Mouse (Mus musculus): ENCODE data around the gene Pcmt1.

The Pcmt1 gene

DNA sequence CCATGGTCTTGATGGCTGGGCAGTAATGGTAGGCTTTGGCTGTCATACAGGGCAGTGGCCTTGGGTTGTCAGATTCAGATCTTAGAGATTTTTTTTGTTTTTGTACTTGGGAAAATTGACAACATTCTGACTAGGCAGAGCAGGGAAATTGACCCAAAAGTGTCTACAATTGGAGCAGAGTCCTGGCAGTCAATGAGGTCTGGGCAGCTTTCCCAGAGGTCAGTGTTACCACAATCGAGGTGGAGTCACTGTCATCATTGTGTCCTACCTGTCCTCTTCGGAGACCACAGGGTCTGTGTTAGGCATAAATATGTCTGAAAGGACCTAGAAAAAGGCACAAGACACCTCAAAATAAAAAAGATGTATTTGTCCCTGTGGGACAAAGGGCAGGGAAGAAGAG, 94.2 kb downstream of the Pcmt1 start:
- no peak for DNase-seq (ENCODE audit: low read depth, low spot score)
- no peaks in the 10 kb centered on the region; the same call in 1 of the 2 replicates for H3K27me3 ChIP-seq (ENCODE audit: control insufficient read depth, insufficient read depth, low read length, poor library complexity, severe bottlenecking)
- H3K36me3 ChIP-seq (ENCODE audit: control insufficient read depth, insufficient read depth, low read length, poor library complexity, severe bottlenecking): no peaks in the 10 kb centered on the region

DNA sequence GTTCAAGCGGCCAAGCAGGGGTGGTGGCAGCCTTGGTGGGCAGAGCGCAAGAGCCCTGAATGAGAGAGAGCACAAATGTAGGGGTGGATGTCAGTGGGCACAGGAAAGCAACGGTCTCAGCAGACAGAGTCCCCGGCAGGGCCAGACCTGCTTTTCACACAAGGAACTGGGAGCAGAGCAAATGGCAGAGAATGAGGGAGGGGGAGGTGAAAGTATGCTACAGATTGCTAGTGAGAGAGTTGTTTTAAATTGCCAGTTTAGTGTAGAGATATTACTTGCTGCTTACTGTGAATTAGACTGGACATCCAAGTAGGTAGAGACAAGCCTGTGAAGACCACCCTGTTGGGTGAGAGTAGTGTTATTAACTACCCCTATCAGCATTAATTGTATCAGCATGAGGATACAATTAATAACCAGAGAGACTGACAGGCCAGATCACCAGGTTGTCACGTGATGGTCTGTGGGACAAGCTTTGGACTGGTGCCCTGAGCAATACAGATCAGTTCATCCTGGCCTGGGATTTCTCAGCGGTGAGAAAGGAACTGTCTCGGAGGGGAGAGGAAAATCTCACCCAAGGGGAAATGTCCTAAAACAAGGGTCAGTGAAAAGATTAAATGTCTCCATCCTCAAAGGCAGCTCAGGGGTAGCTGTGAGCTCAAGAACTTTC, 97.9 kb downstream of the Pcmt1 start:
- Histone ChIP-seq H3K36me3 (ENCODE audit: control insufficient read depth, insufficient read depth, low read length, poor library complexity, severe bottlenecking) (no peaks in the 10 kb centered on the region), H3K27me3 (ENCODE audit: control insufficient read depth, insufficient read depth, low read length, poor library complexity, severe bottlenecking) (no peaks in the 10 kb centered on the region)
- DNase-seq (ENCODE audit: low read depth, low spot score): no peak

DNA sequence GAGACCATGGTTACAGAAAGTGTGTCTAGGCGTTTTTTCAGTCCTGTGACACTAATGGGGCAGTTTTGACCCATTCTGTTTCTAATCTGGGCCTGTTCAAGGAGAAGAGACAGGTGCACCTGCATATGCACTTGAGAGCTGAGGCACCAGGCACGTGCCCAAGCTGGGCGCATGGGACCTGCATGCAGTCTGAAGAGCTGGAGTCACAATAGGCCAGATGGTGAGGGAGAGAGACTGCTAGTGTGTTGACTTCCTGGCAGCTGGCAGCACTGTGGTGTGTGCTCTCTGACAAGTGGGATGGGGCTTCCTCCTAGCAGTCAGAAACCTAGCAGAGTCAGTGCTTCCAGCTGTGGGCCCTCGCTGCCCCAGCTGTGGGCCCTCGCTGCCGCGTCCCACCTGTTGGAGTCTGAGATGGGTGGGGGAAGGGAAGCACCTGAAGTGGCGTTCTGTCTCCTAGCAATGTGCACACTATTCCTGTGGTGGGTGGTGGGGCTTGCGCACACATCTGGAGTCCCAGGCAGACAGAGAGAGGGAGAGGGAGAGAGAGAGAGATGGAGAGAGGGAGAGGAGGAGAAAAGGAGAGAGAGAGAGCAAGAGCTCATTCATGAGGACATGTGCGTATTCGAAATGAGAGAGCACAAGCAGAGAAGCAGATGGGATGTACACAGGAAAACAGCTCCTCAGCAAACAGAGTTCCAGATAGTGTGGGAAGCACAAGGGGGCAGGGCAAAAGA, 98.6 kb downstream of the Pcmt1 start:
- no peaks in the 10 kb centered on the region for H3K36me3 ChIP-seq (ENCODE audit: control insufficient read depth, insufficient read depth, low read length, poor library complexity, severe bottlenecking)

DNA sequence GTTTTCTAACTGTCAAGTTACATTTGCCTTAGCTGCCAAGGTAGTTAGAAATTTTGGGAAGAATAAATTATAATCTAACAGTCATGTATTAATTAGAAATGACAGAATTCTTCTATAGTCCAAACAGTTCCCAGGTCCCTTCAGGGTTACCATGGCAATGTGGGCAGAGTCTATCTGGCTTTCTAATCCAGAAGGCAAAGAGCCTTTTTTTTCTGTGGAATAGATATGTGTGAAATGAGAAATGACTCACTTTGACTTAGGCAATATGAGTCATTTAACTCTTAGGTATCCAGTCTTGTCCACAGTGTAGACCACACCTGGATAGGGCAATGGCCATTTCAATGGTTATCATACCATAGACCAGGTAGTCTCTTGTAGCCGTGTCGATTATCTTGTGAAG, 99.5 kb downstream of the Pcmt1 start:
- Histone ChIP-seq H3K27me3 (ENCODE audit: control insufficient read depth, insufficient read depth, low read length, poor library complexity, severe bottlenecking) (no peaks in the 10 kb centered on the region), H3K36me3 (ENCODE audit: control insufficient read depth, insufficient read depth, low read length, poor library complexity, severe bottlenecking) (no peaks in the 10 kb centered on the region)
- DNase-seq (ENCODE audit: low read depth, low spot score): no peak

More for the DNA sequence above, 98.6 kb downstream of the Pcmt1 start:
- no peak for DNase-seq (ENCODE audit: low read depth, low spot score)
- no peaks in the 10 kb centered on the region for H3K27me3 ChIP-seq (ENCODE audit: control insufficient read depth, insufficient read depth, low read length, poor library complexity, severe bottlenecking)
